Mouse (Mus musculus) induced T-regulatory cell, adult 2 months (primary cell): ENCODE measurements around the gene Klk9.

Experiments used
- DNase-seq: peaks from one replicate; pipeline ENCODE4 v3.0.0-alpha.2; 2012; ENCODE audit warnings: low read depth

The Klk9 gene

GRCm38 (mm10) chr7:43791591-43791990, at the start of gene Klk9:
Gene Klk9 (plus strand): TSS chr7:43791891.
- no peak for DNase-seq

DNA sequence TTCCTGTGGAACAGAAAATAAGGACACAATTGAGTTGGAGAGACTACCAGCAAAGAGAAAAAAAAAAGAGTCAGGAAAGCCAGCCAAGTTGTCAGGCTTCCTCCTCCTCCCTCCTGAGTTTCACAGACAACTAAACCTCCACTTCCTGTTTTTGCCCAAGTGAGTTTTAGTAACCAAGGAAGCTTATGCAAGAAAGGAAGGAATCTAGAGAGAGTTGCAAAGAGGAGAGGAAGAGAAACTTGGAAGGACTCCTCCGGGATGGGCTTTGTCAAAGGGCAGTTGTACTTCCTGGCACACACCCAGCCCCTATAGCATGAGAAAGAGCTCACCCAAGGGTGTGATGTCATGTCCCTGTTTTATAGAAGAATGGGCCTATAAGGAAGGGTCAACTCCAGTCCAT, 43.9 kb upstream of the Klk9 start:
- DNase-seq: no peak

- DNase-seq: no peak
Measured at GRCm38 (mm10) chr7:43752806-43753205, 38.9 kb upstream of the Klk9 start.

- no peak for DNase-seq
Measured at GRCm38 (mm10) chr7:43766484-43766883, 25.2 kb upstream of the Klk9 start.

DNA sequence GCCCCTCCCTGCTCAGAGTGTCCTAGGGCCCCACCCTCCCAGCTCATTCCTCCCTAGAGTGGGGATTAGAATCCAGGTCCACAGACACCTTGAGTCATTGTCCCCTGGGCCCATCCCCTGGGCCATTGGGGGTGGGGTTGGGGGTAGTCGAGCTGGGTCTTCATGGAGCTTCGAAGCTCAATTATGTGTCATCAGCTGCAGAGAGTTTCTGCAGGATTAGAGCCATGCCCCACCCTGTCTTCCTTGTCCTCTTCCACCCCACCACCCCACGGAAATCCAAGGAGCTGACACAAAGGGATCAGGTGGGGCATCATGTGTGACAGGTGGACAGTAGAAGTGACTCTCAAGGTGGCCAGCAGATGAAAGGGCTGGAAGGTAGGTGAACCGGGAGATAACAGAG, 23.1 kb upstream of the Klk9 start, which contains the start of gene Klk12:
Gene Klk12, plus strand, starts transcription at position 301 of the 400 bp plus-strand sequence.
- DNase-seq: no peak

DNA sequence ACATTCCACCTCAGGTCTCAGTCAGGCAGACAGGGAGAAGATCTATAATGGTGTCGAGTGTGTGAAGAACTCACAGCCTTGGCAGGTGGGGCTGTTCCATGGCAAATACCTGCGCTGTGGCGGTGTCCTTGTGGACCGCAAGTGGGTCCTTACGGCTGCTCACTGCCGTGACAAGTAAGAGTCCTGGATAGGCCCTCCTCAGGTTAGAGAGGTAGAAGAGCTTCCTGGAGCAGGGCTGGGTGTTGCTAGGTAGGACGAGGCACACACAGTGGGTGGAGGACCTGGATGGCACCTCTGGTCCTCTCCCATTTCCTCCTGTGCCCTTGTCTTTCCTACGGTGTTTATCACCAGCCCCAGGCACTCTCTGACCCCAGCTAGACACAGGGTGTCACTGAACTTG, 22.1 kb upstream of the Klk9 start:
- no peak for DNase-seq

GRCm38 (mm10) chr7:43770701-43771100, 21.0 kb upstream of the Klk9 start:
- DNase-seq: no peak

GRCm38 (mm10) chr7:43771916-43772315, 19.8 kb upstream of the Klk9 start:
- DNase-seq: no peak

GRCm38 (mm10) chr7:43772901-43773300, 18.8 kb upstream of the Klk9 start:
- DNase-seq: no peak

- DNase-seq: no peak
Measured at GRCm38 (mm10) chr7:43774364-43774763, 17.3 kb upstream of the Klk9 start, which contains the start of gene Klk11. Gene Klk11 (plus strand): TSS chr7:43774604.

DNA sequence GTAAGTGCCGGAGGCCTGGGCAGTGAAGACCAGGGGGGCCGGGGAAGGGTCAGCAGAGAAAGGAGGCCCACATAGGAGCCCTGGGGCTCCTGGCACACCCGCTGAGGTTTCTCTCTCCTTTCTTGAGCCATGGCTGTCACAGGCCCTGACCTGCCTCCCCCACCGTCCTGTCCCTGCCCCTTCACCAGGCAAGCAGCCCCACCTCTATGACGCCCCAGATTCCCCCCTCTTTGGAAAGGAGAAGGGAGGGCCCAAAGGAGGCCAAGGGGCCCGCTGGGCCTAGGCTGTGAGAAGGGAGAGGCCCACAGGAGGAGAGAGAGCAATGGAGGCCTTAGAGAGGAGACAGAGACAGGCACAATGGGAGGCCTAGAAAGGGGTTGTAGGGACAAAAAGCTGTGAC, 16.9 kb upstream of the Klk9 start:
- DNase-seq: no peak

GRCm38 (mm10) chr7:43775311-43776057, 16.2 kb upstream of the Klk9 start:
- no peak for DNase-seq

DNA sequence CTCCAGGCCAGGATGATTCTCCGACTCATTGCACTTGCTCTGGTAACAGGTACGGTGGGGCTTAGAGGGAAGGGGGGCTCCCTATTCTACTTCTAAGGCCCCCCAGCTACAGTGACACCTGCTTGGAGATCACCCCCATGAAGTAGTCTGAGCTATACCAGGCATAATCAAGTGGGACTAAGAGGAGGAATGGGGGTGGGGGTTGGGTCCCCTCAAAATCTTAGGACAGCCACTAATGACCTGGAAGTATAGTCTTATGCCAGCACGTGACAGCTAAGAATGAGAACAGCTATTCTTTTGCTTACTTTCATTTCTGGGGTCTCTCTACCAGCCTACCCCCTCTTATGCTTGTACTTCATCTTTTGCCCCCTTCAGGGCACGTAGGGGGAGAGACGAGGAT, 15.2 kb upstream of the Klk9 start:
- no peak for DNase-seq

GRCm38 (mm10) chr7:43777423-43777822, 14.3 kb upstream of the Klk9 start:
- DNase-seq: no peak

DNA sequence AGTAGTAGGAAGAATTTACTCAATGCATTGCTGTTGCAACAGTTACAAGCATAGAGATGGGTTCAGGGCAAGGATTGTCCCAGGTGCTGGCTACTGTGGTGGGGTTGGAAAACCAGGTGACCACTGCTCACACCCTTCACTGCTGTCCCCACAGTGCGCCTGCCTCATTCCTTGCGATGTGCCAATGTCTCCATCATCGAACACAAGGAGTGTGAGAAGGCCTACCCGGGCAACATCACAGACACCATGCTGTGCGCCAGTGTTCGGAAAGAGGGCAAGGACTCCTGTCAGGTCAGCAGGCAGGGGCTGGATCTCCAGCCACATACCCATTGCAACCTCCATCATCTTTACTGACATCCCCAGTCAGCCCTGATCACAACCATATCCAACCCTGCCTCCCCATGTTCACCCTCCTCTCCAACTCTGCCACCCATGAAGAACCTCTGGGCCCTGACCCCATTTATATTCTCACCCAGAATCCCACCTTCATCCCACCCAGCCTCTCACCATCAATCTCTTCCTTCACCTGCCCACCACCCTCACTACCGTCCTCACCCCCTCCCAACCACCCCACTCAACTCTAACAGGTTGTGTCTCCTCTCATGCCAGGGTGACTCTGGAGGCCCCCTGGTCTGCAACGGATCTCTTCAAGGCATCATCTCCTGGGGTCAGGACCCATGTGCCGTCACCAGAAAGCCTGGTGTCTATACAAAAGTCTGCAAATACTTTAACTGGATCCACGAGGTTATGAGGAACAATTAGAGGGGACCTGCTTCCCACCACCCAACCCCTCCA, 13.3 kb upstream of the Klk9 start:
- DNase-seq: no peak

- no peak for DNase-seq
Measured at GRCm38 (mm10) chr7:43780241-43780640, 11.4 kb upstream of the Klk9 start.

GRCm38 (mm10) chr7:43780746-43781145, 10.9 kb upstream of the Klk9 start, which contains the start of gene Klk10:
Gene Klk10 (plus strand): TSS chr7:43781035.
- no peak for DNase-seq

GRCm38 (mm10) chr7:43781541-43781940, 10.2 kb upstream of the Klk9 start:
- no peak for DNase-seq

GRCm38 (mm10) chr7:43782275-43783265, 9.1 kb upstream of the Klk9 start:
- peak; percentile 88 for DNase-seq

DNA sequence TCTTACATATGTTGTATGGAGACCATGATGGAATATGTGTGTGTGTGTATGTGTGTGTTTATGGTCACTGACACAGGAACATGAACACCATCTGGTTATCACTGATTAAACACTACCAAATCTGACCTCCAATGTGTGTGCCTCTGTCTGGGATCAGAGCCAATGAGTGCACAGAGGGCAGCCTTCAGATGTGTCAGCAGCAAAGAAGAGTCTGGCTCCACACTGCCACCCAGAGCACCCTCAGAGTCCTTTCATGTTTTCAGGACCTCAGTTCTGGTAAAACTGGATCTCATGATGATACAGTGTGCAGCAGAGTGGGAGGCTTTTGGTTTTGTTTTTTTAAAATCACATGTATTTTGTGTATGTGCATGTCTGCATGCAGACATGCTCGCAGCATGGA, 6.4 kb upstream of the Klk9 start:
- no peak for DNase-seq

DNA sequence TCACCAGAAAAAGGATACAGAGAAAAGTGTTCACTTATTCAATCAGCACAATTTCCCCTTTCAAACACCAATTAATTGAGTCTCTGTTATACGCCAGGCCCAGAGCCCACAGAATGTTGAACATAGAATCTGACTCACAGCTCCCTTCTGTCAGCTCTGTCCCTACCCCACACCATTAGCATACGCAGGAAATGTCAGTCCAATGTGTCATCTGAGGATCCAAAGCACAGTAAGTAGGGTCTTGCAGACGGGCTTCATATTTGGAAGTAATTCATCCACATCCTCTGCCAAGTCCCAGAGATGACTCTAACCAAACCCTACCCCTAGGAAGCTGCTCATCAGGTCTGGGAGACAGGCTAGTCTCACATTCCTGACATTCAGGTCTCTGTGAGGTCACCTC, 3.6 kb upstream of the Klk9 start:
- DNase-seq: no peak

DNA sequence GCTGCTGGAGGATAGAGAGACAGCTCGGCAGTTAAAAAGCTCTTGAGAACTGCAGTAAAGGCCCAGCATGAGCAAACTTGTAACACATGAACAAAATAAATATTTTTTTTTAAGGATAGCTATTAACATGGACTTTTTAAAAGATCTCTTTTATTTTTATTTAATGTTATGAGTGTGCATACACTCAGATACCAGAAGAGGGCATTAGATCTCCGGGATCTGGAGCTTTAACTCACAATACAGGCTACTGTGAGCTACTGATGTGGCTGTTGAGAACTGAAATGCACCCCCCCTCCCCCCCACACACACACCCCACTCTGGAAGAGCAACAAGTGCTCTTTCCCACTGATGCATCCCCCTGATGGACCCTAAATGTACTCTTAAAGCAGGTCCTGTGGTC, 2.4 kb upstream of the Klk9 start:
- DNase-seq: no peak
